Mouse (Mus musculus) hindbrain, embryonic 10.5 days (tissue): ENCODE measurements around the gene Cfap74. TPM values are rescaled to one million over a fixed set of nuclear protein-coding genes. Genes with fewer than 3 reads are reported as not detected.
A peak's percentile ranks its signal among the peaks of the same experiment; 100 is the strongest.

Experiments used
- DNase-seq: peaks from one replicate; pipeline ENCODE4 v3.0.0-alpha.2; 2017; ENCODE audit warnings: low spot score
- H3K27ac ChIP-seq: fragments of 300-500 bp; sonication (generic); 2 replicates; pipeline ENCODE4 v1.5.1; 2016; ENCODE audit warnings: mild to moderate bottlenecking, moderate library complexity
- H3K27me3 ChIP-seq: fragments of 300-500 bp; sonication (generic); 2 replicates; pipeline ENCODE4 v1.6.1; 2016; ENCODE audit warnings: mild to moderate bottlenecking; ENCODE audit not compliant: poor library complexity, insufficient read depth, severe bottlenecking
- H3K36me3 ChIP-seq: fragments of 300-500 bp; sonication (generic); 2 replicates; pipeline ENCODE4 v1.6.1; 2016; ENCODE audit warnings: mild to moderate bottlenecking, moderate library complexity
- H3K4me1 ChIP-seq: fragments of 300-500 bp; sonication (generic); replicated peaks from 2 replicates; pipeline ENCODE4 v1.6.1; 2016; ENCODE audit warnings: mild to moderate bottlenecking
- H3K4me3 ChIP-seq: fragments of 300-500 bp; sonication (generic); 2 replicates; pipeline ENCODE4 v1.5.1; 2016; ENCODE audit warnings: mild to moderate bottlenecking, moderate library complexity
- H3K9me3 ChIP-seq: fragments of 300-500 bp; sonication (generic); 2 replicates; pipeline ENCODE4 v1.6.1; 2016; ENCODE audit warnings: mild to moderate bottlenecking, moderate library complexity
- WGBS: fragments of 180-500 bp; shearing (Covaris S2); methylation state at CpG from one replicate; pipeline ENCODE4 v1.1.7; 2016; 5-methylcytosine and 5-hydroxymethylcytosine counted together
- polyA plus RNA-seq: library from polyadenylated mRNA; unstranded; fragments of >200 nt; fragmentation: Nextera tagmentation; extraction: Ambion mirVana; gene quantifications from 2 replicates; pipeline ENCODE4 v1.2.1, GENCODE M21; 2016

The Cfap74 gene
- polyA plus RNA-seq, 1 experiment from 2014 or later = 7.4 TPM

- Histone ChIP-seq H3K4me1 (peaks cover 38% of the 10 kb centered on the region), H3K27ac (no peak overlapping the region), H3K27me3 (no peaks in the 10 kb centered on the region), H3K4me3 (peak overlapping the region; percentile 1; the same call in 1 of the 2 replicates), H3K9me3 (no peaks in the 10 kb centered on the region), H3K36me3 (peaks cover 12% of the 10 kb centered on the region; the same call in 1 of the 2 replicates)
- WGBS = 88% methylated on average over 4 of the region's 4 CpGs
- no peak for DNase-seq
Observed at GRCm38 (mm10) chr4:155494891-155495290, 85.9 kb downstream of the Cfap74 start.

- Histone ChIP-seq H3K4me3 (no peak overlapping the region), H3K9me3 (no peaks in the 10 kb centered on the region), H3K36me3 (peaks cover 27% of the 10 kb centered on the region), H3K4me1 (peaks cover 28% of the 10 kb centered on the region), H3K27ac (no peak overlapping the region), H3K27me3 (no peaks in the 10 kb centered on the region)
- no peak for DNase-seq
- 86% methylated on average over 3 of the region's 3 CpGs for WGBS
Observed at GRCm38 (mm10) chr4:155497963-155498362, 89.0 kb downstream of the Cfap74 start.

- whole genome bisulfite sequencing = 76% methylated on average over 2 of the region's 2 CpGs
- DNase-seq = no peak
- no peak overlapping the region for H3K4me3 ChIP-seq
- H3K27ac ChIP-seq = no peak overlapping the region
- H3K27me3 ChIP-seq = no peaks in the 10 kb centered on the region
- 0 out of 2 replicates have a peak, but pooled peaks cover 17% of the 10 kb centered on the region for H3K4me1 ChIP-seq
- H3K36me3 ChIP-seq = peaks cover 48% of the 10 kb centered on the region
- no peaks in the 10 kb centered on the region for H3K9me3 ChIP-seq
Observed at GRCm38 (mm10) chr4:155501126-155501525, 92.1 kb downstream of the Cfap74 start.

- Histone ChIP-seq H3K36me3 (peaks cover 37% of the 10 kb centered on the region), H3K4me1 (0 out of 2 replicates have a peak, but pooled peaks cover 17% of the 10 kb centered on the region), H3K9me3 (no peaks in the 10 kb centered on the region), H3K4me3 (no peak overlapping the region), H3K27ac (no peak overlapping the region), H3K27me3 (no peaks in the 10 kb centered on the region)
- WGBS = 83% methylated on average over 8 of the region's 8 CpGs
- no peak for DNase-seq
Observed at GRCm38 (mm10) chr4:155505067-155505466, 96.1 kb downstream of the Cfap74 start.

GRCm38 (mm10) chr4:155505671-155506295 lies 96.8 kb downstream of the Cfap74 start:
- WGBS = 81% methylated on average over 5 of the region's 5 CpGs
- H3K27me3 ChIP-seq = no peaks in the 10 kb centered on the region
- no peaks in the 10 kb centered on the region for H3K9me3 ChIP-seq
- 0 out of 2 replicates have a peak, but pooled peaks cover 17% of the 10 kb centered on the region for H3K4me1 ChIP-seq
- H3K4me3 ChIP-seq = no peak overlapping the region
- no peak overlapping the region for H3K27ac ChIP-seq
- peaks cover 37% of the 10 kb centered on the region for H3K36me3 ChIP-seq
- DNase-seq = no peak

GRCm38 (mm10) chr4:155508614-155509013 lies 99.6 kb downstream of the Cfap74 start:
- Histone ChIP-seq H3K9me3 (no peaks in the 10 kb centered on the region), H3K4me1 (0 out of 2 replicates have a peak, but pooled peaks cover 11% of the 10 kb centered on the region), H3K36me3 (peaks cover 26% of the 10 kb centered on the region), H3K27ac (no peak overlapping the region), H3K4me3 (no peak overlapping the region), H3K27me3 (no peaks in the 10 kb centered on the region)
- 92% methylated on average over 4 of the region's 4 CpGs for WGBS
- DNase-seq = no peak

GRCm38 (mm10) chr4:155510981-155511380 lies 102.0 kb downstream of the Cfap74 start:
- Histone ChIP-seq H3K36me3 (peaks cover 25% of the 10 kb centered on the region), H3K27ac (no peak overlapping the region), H3K9me3 (no peaks in the 10 kb centered on the region), H3K4me1 (no peaks in the 10 kb centered on the region), H3K27me3 (no peaks in the 10 kb centered on the region), H3K4me3 (no peak overlapping the region)
- DNase-seq = no peak
- WGBS = 84% methylated on average over 1 of the region's 1 CpGs

GRCm38 (mm10) chr4:155514810-155515209 lies 105.8 kb downstream of the Cfap74 start:
- 93% methylated on average over 2 of the region's 2 CpGs for WGBS
- no peaks in the 10 kb centered on the region for H3K27me3 ChIP-seq
- H3K27ac ChIP-seq = no peak overlapping the region
- H3K9me3 ChIP-seq = no peaks in the 10 kb centered on the region
- DNase-seq = no peak
- H3K4me1 ChIP-seq = no peaks in the 10 kb centered on the region
- peaks cover 54% of the 10 kb centered on the region for H3K36me3 ChIP-seq
- H3K4me3 ChIP-seq = no peak overlapping the region

Other genes with a start within 250 kb of the Cfap74 start
- 9.3 and 10.1 TPM in 2 replicates for gene Ski, start 186.6 kb upstream of the Cfap74 start, polyA plus RNA-seq
- 115 and 118 TPM in 2 replicates for gene Faap20, start 159.4 kb upstream of the Cfap74 start, polyA plus RNA-seq
- gene Prkcz, start 47.8 kb upstream of the Cfap74 start, polyA plus RNA-seq = 14.9 and 19.3 TPM in 2 replicates
- not detected in 2 replicates for gene Gabrd, start 11.1 kb upstream of the Cfap74 start, polyA plus RNA-seq
- 0.22 TPM in 1 of 2 replicates, not detected in the other for gene Tmem52, start 59.9 kb downstream of the Cfap74 start, polyA plus RNA-seq
- 633 and 670 TPM in 2 replicates for gene Gnb1, start 82.2 kb downstream of the Cfap74 start, polyA plus RNA-seq
- 102 and 107 TPM in 2 replicates for gene Nadk, start 153.2 kb downstream of the Cfap74 start, polyA plus RNA-seq
- gene Slc35e2, start 192.2 kb downstream of the Cfap74 start, polyA plus RNA-seq = 12.0 and 13.4 TPM in 2 replicates
- 61.2 and 76.9 TPM in 2 replicates for gene Cdk11b, start 215.7 kb downstream of the Cfap74 start, polyA plus RNA-seq
- not detected in 2 replicates for gene Gm10563, start 236.2 kb downstream of the Cfap74 start, polyA plus RNA-seq
- gene Mmp23, start 244.2 kb downstream of the Cfap74 start, polyA plus RNA-seq = 4.2 and 4.4 TPM in 2 replicates